Mouse (Mus musculus): ENCODE measurements around the gene Cyfip1. TPM values are rescaled to one million over a fixed set of nuclear protein-coding genes. Genes with fewer than 3 reads are reported as not detected.
"Not testable (repeated sequence)": the region's sequence is repeated elsewhere in the genome, so short reads cannot be mapped to it uniquely, and the experiment has no call there.

The Cyfip1 gene
- polyA plus RNA-seq, 1 experiment from 2014 or later, result 89.3 TPM

- WGBS, result 91% methylated on average over 1 of the region's 1 CpGs
- no peaks in the 10 kb centered on the region for H3K4me1 ChIP-seq (ENCODE audit: control insufficient read depth, insufficient read depth, low read length)
- H3K9ac ChIP-seq (ENCODE audit: low read depth, low read length), result no peak overlapping the region
- no peak overlapping the region for H3K27ac ChIP-seq (ENCODE audit: low read length)
- no peaks in the 10 kb centered on the region for H3K27me3 ChIP-seq (replicated peaks; ENCODE audit: control insufficient read depth, insufficient read depth, low read length)
- no peak for ATAC-seq
- H3K4me2 ChIP-seq (ENCODE audit: low read depth, low read length), result no peak overlapping the region
- peaks cover 10% of the 10 kb centered on the region; the same call in 1 of the 2 replicates for H3K36me3 ChIP-seq (ENCODE audit: control insufficient read depth, insufficient read depth, low read length)
- H3K9me3 ChIP-seq (ENCODE audit: control insufficient read depth, low read length), result no peaks in the 10 kb centered on the region
- H3K4me3 ChIP-seq (ENCODE audit: low read length), result no peak overlapping the region
Measured at GRCm38 (mm10) chr7:55909519-55909918, 68.0 kb downstream of the Cyfip1 start.

DNA sequence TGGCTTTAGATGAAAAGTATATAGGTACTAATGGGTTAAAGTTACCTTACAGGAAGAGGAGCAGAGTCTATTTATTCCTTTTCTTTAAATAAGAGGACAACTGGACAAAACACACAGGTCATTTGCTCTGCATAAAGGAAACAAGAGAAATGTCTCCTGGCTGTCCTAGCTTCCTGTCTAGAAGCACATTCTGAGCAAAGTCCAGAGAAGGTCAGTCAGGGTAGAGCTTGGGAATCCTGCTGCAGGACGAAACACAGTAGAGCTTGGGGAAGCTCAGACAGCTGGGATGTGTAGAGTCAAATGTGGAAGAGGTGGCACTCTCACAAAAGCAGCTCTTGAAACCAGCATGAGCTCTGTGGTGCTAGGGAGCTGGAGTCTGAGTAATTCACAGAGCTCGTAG is 68.8 kb downstream of the Cyfip1 start:
- H3K4me2 ChIP-seq (ENCODE audit: low read depth, low read length), result no peak overlapping the region
- H3K9me3 ChIP-seq (ENCODE audit: control insufficient read depth, low read length), result no peaks in the 10 kb centered on the region
- no peaks in the 10 kb centered on the region for H3K27me3 ChIP-seq (replicated peaks; ENCODE audit: control insufficient read depth, insufficient read depth, low read length)
- peak overlapping the region; percentile 14 for H3K27ac ChIP-seq (ENCODE audit: low read length)
- H3K4me3 ChIP-seq (ENCODE audit: low read length), result no peak overlapping the region
- peaks cover 7% of the 10 kb centered on the region; the same call in 1 of the 2 replicates for H3K36me3 ChIP-seq (ENCODE audit: control insufficient read depth, insufficient read depth, low read length)
- no peak for ATAC-seq
- H3K4me1 ChIP-seq (ENCODE audit: control insufficient read depth, insufficient read depth, low read length), result no peaks in the 10 kb centered on the region
- WGBS, result 52% methylated on average over 2 of the region's 2 CpGs
- no peak overlapping the region for H3K9ac ChIP-seq (ENCODE audit: low read depth, low read length)

DNA sequence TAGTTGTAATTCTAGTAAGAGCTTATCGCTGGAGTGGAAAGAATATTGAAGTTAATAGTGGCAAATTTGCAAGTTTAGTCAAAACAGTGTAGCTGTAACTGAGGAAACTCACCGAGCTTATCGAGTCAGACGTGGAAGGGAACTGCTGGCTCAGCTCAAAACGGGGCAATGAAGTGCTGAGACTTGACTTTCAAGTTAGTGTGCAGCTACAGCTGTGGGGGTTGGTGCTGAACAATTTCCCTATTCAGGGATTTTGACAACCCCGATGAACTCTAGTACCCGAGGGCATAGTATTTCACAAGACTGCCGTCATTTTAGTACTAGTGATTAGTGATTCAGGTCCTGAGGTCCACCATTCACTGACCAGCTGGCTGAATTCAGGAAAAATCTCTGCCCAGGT is 69.8 kb downstream of the Cyfip1 start:
- ATAC-seq, result peak; percentile 87
- Histone ChIP-seq H3K4me3 (ENCODE audit: low read length) (no peak overlapping the region), H3K9ac (ENCODE audit: low read depth, low read length) (no peak overlapping the region), H3K27ac (ENCODE audit: low read length) (peak overlapping the region; percentile 70), H3K36me3 (ENCODE audit: control insufficient read depth, insufficient read depth, low read length) (peaks cover 7% of the 10 kb centered on the region; the same call in 1 of the 2 replicates), H3K9me3 (ENCODE audit: control insufficient read depth, low read length) (no peaks in the 10 kb centered on the region), H3K27me3 (replicated peaks; ENCODE audit: control insufficient read depth, insufficient read depth, low read length) (no peaks in the 10 kb centered on the region), H3K4me1 (ENCODE audit: control insufficient read depth, insufficient read depth, low read length) (no peaks in the 10 kb centered on the region), H3K4me2 (ENCODE audit: low read depth, low read length) (no peak overlapping the region)
- whole genome bisulfite sequencing, result 81% methylated on average over 8 of the region's 8 CpGs

- Histone ChIP-seq H3K9ac (ENCODE audit: low read depth, low read length) (no peak overlapping the region), H3K9me3 (ENCODE audit: control insufficient read depth, low read length) (no peaks in the 10 kb centered on the region), H3K4me1 (ENCODE audit: control insufficient read depth, insufficient read depth, low read length) (no peaks in the 10 kb centered on the region), H3K27ac (ENCODE audit: low read length) (peak overlapping the region; percentile 70), H3K36me3 (ENCODE audit: control insufficient read depth, insufficient read depth, low read length) (peaks cover 13% of the 10 kb centered on the region; the same call in 1 of the 2 replicates), H3K4me2 (ENCODE audit: low read depth, low read length) (no peak overlapping the region), H3K27me3 (replicated peaks; ENCODE audit: control insufficient read depth, insufficient read depth, low read length) (no peaks in the 10 kb centered on the region), H3K4me3 (ENCODE audit: low read length) (no peak overlapping the region)
- 88% methylated on average over 5 of the region's 5 CpGs for WGBS
- ATAC-seq, result peak; percentile 75
Measured at GRCm38 (mm10) chr7:55912118-55912517, 70.6 kb downstream of the Cyfip1 start.

GRCm38 (mm10) chr7:55918365-55918764 is 76.8 kb downstream of the Cyfip1 start:
- peaks cover 15% of the 10 kb centered on the region for H3K36me3 ChIP-seq (ENCODE audit: control insufficient read depth, insufficient read depth, low read length)

GRCm38 (mm10) chr7:55927262-55927661 is 85.7 kb downstream of the Cyfip1 start:
- Histone ChIP-seq H3K9me3 (ENCODE audit: control insufficient read depth, low read length) (no peaks in the 10 kb centered on the region), H3K36me3 (ENCODE audit: control insufficient read depth, insufficient read depth, low read length) (peaks cover 17% of the 10 kb centered on the region), H3K4me2 (ENCODE audit: low read depth, low read length) (no peak overlapping the region), H3K27me3 (replicated peaks; ENCODE audit: control insufficient read depth, insufficient read depth, low read length) (no peaks in the 10 kb centered on the region), H3K4me3 (ENCODE audit: low read length) (no peak overlapping the region), H3K4me1 (ENCODE audit: control insufficient read depth, insufficient read depth, low read length) (no peaks in the 10 kb centered on the region), H3K9ac (ENCODE audit: low read depth, low read length) (no peak overlapping the region), H3K27ac (ENCODE audit: low read length) (no peak overlapping the region)
- no peak for ATAC-seq
- WGBS, result 88% methylated on average over 4 of the region's 4 CpGs

More at GRCm38 (mm10) chr7:55918365-55918764, 76.8 kb downstream of the Cyfip1 start:
- not testable (repeated sequence) for H3K4me2 ChIP-seq (ENCODE audit: low read depth, low read length); H3K27me3 ChIP-seq (replicated peaks; ENCODE audit: control insufficient read depth, insufficient read depth, low read length); H3K27ac ChIP-seq (ENCODE audit: low read length); H3K4me3 ChIP-seq (ENCODE audit: low read length); ATAC-seq; H3K9ac ChIP-seq (ENCODE audit: low read depth, low read length); H3K9me3 ChIP-seq (ENCODE audit: control insufficient read depth, low read length); H3K4me1 ChIP-seq (ENCODE audit: control insufficient read depth, insufficient read depth, low read length)
- 94% methylated on average over 11 of the region's 11 CpGs for WGBS

- Histone ChIP-seq H3K4me2 (ENCODE audit: low read depth, low read length) (no peak overlapping the region), H3K4me1 (ENCODE audit: control insufficient read depth, insufficient read depth, low read length) (no peaks in the 10 kb centered on the region), H3K27me3 (replicated peaks; ENCODE audit: control insufficient read depth, insufficient read depth, low read length) (no peaks in the 10 kb centered on the region), H3K4me3 (ENCODE audit: low read length) (no peak overlapping the region), H3K36me3 (ENCODE audit: control insufficient read depth, insufficient read depth, low read length) (peaks cover 13% of the 10 kb centered on the region; the same call in 1 of the 2 replicates), H3K9me3 (ENCODE audit: control insufficient read depth, low read length) (no peaks in the 10 kb centered on the region), H3K9ac (ENCODE audit: low read depth, low read length) (no peak overlapping the region), H3K27ac (ENCODE audit: low read length) (no peak overlapping the region)
- 0 out of 2 replicates have a peak, but pooled peaks have one; percentile 21 for ATAC-seq
- 79% methylated on average over 2 of the region's 2 CpGs for WGBS
Measured at GRCm38 (mm10) chr7:55928649-55929048, 87.1 kb downstream of the Cyfip1 start.

DNA sequence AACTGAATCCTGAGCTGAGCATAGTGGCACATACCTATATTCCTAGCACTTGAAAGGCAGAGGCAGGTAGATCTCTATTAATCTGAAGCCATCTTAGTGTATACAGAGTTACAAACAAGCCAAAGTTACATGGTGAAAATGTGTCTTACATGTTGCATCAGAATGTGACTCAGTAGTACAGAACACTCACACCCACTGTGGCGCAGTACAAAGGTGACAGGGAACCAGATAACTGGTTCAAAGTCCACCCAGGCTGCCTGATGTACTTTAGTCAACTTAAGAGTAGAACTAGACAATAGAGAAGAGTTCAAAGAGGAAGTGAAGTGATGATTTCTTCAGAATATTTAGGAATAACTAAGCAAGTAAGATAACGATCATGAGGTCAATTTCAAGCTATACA is 93.5 kb downstream of the Cyfip1 start:
- H3K4me1 ChIP-seq (ENCODE audit: control insufficient read depth, insufficient read depth, low read length), result no peaks in the 10 kb centered on the region
- H3K27me3 ChIP-seq (replicated peaks; ENCODE audit: control insufficient read depth, insufficient read depth, low read length), result no peaks in the 10 kb centered on the region
- H3K36me3 ChIP-seq (ENCODE audit: control insufficient read depth, insufficient read depth, low read length), result peaks cover 6% of the 10 kb centered on the region; the same call in 1 of the 2 replicates
- no peaks in the 10 kb centered on the region for H3K9me3 ChIP-seq (ENCODE audit: control insufficient read depth, low read length)
- H3K9ac ChIP-seq (ENCODE audit: low read depth, low read length), result no peak overlapping the region
- no peak overlapping the region for H3K27ac ChIP-seq (ENCODE audit: low read length)
- no peak overlapping the region for H3K4me3 ChIP-seq (ENCODE audit: low read length)
- peak; percentile 96 for ATAC-seq
- no peak overlapping the region for H3K4me2 ChIP-seq (ENCODE audit: low read depth, low read length)
- WGBS, result 85% methylated on average over 2 of the region's 2 CpGs

DNA sequence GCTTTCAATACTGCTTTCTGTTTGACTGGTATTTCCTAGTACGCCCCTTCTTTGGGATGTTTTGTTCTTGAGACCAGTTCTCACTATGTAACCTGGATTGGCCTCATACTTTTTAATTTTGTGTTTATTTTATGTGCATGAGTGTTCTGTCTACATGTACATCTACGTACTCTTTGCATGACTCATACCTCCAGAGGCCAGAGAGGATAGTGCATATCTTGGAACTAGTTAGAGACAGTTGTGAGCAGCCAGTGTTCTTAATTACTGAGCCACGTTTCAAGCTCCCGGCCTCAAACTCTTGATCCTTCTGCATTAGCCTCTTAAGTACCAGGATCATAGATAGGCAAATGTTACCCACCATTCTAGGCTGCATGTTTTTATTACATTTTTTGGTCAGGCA is 96.8 kb downstream of the Cyfip1 start:
- no peak overlapping the region for H3K27ac ChIP-seq (ENCODE audit: low read length)
- H3K9ac ChIP-seq (ENCODE audit: low read depth, low read length), result no peak overlapping the region
- no peaks in the 10 kb centered on the region for H3K36me3 ChIP-seq (ENCODE audit: control insufficient read depth, insufficient read depth, low read length)
- H3K4me3 ChIP-seq (ENCODE audit: low read length), result no peak overlapping the region
- no peak for ATAC-seq
- WGBS, result 80% methylated on average over 4 of the region's 4 CpGs
- H3K4me1 ChIP-seq (ENCODE audit: control insufficient read depth, insufficient read depth, low read length), result no peaks in the 10 kb centered on the region
- no peak overlapping the region for H3K4me2 ChIP-seq (ENCODE audit: low read depth, low read length)
- H3K9me3 ChIP-seq (ENCODE audit: control insufficient read depth, low read length), result no peaks in the 10 kb centered on the region
- no peaks in the 10 kb centered on the region for H3K27me3 ChIP-seq (replicated peaks; ENCODE audit: control insufficient read depth, insufficient read depth, low read length)

- H3K4me3 ChIP-seq (ENCODE audit: low read length), result no peak overlapping the region
- H3K27me3 ChIP-seq (replicated peaks; ENCODE audit: control insufficient read depth, insufficient read depth, low read length), result no peaks in the 10 kb centered on the region
- H3K27ac ChIP-seq (ENCODE audit: low read length), result no peak overlapping the region
- no peak overlapping the region for H3K4me2 ChIP-seq (ENCODE audit: low read depth, low read length)
- WGBS, result 93% methylated on average over 2 of the region's 2 CpGs
- no peak overlapping the region for H3K9ac ChIP-seq (ENCODE audit: low read depth, low read length)
- H3K4me1 ChIP-seq (ENCODE audit: control insufficient read depth, insufficient read depth, low read length), result no peaks in the 10 kb centered on the region; the same call in 1 of the 2 replicates
- ATAC-seq, result no peak
- peaks cover 4% of the 10 kb centered on the region; the same call in 1 of the 2 replicates for H3K9me3 ChIP-seq (ENCODE audit: control insufficient read depth, low read length)
- no peaks in the 10 kb centered on the region for H3K36me3 ChIP-seq (ENCODE audit: control insufficient read depth, insufficient read depth, low read length)
Measured at GRCm38 (mm10) chr7:55956054-55956453, 114.5 kb downstream of the Cyfip1 start.
